Mouse (Mus musculus) layer of hippocampus, postnatal 10 days (tissue): Measurements from ENCODE around the gene Bnc2. TPM values are rescaled to one million over a fixed set of nuclear protein-coding genes. Genes with fewer than 3 reads are reported as not detected.

Source experiments
- DNase-seq, 2 experiments: peaks; one replicate each; pipeline ENCODE4 v3.0.0; 2021; ENCODE audit warnings: low spot score in 2 of 2
- total RNA-seq, 2 experiments: library from RNA; stranded (reverse); gene quantifications; 2 replicates each; pipeline ENCODE4 v1.2.3; 2021

The Bnc2 gene
- total RNA-seq, 2 experiments from 2014 or later, result 1.9 to 2.2 TPM

DNA sequence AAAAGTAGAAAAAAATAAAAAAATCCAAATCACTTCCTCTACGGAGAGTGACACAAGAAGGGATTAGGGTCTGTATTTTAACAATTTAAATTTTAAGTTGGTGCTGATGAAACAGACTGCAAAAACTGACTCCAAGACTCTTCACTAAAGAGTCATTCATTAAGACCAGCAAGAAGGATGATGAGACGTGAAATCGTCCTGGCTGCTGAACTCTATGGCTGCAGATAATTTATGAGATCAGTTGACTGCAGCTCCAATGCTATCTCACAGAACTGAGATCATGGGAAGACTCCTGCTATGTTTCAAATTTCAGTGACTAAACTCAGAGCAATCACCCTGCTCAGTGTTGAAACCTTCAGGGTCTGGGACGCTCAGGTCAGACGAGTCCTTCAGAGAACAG, 345.4 kb downstream of the Bnc2 start:
- no peak for DNase-seq

DNA sequence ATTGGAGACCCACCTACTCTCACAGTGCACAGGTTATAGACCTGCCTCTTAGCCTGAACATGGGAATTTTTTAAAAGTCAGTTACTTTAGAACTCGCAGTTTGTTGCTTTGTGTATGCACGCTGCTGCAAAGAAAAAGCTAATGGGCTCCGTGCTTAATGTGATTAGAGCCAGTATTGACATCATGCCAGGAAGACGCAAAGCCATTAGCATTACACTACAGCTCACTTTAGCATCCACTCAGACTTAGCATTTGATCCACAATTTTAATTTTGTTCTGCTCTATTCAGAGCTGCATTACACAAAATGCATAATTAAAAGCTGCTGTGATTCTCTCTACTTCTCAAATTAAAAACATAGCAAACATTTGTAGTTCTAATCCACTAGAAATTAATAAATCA, 350.7 kb downstream of the Bnc2 start:
- DNase-seq, result no peak

DNA sequence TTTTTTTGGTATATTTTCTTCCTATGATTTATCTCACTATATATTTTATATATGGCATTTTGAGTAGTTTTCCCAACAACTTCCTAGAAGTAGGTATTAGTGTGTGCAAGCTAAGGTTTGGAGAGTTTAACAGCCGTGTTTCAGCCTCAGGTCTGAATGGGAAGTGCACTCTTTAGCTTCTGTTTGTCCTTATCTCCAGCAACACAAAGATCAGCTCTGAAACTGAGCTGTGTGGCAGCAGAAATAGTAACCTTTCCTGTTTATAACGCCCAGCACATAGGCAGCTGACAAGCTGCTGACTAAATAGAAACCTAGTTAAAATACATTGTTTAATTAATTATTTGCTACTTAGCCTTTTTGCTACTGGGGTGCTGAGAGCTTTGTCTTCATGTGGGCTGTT, 353.5 kb downstream of the Bnc2 start:
- no peak for DNase-seq

DNA sequence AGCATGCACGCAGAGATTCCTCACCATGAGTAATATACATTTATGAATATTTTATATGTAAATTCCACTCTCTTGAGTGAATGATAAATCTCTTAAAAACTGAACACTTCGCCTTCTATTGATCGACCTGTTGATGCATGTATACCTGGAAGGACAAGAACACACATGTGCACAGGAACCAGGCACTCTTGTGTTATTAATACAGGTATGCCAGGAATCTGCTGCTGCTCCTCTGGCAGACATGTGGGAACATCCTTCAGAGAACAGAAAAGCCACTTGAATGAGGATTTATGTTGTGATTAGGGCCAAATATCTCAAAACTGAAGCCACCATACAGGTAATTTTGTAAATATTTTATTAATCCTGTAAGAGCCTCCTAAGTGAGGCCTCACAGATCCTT, 357.7 kb downstream of the Bnc2 start:
- no peak for DNase-seq

DNA sequence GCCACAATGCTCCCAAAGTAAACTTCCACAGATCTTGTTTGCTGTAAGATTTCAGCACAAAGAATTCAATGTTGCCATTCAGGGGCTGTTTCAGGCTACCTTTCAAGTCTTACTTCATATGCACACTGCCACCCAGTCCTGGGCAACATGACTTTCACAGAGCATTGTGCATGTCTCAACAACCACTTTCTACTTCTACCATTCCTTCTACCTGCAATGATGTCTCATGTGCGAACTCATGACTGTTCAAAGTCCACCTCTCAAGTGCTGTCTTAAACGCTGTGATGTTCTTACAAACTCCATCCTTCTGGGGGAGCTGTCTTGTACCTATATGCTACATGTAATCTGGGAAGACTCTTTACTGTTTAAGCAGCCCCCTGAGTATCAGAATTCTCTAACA, 363.7 kb downstream of the Bnc2 start:
- no peak for DNase-seq

DNA sequence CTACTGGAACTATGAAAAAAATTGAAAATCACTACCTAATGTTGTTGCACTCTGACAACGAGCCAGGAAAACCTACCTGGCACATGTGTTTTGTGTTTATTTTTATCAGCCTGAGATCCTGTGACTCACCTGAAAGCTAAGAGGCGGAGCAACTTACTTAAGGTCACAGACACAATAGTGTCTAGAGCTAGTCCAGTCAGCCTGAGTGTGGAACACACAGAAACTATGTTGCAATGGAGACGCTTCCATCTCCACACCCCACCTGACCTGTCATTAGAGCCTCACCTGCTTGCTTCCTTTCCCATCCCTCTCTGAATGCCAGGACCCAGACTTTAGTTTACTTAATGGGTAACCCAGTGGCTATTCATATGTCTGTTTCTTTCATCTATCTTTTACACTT, 364.2 kb downstream of the Bnc2 start:
- no peak for DNase-seq

DNA sequence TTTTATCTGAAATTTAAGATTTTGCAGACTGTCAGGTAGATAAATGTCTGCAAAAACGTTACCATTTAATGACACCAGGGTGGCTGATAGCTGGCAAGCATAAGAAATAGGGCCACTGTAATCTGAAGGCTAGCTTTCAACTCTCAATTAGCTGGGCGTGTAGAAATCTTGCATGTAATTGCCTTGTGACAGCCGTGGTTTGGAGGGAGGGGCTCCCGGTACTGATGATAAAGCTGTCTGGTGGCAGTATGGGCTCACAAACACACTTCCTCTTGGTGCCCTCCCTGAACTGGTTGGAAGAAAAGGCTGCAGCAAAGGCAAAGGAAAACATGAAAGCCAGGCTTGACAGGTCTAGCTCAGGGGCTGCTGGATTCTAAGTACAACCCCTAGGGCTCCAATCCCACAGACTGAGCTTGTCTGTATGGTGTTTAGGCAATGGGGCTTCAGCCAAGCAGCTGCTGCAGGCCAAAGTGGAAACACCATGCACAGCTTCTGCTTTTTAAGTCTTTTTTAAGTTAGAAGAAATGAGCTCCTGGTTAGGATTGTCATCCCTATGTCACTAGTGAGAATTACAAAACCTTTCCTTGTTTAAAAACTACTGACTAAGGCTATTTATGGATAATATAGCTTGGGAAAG, 366.7 kb downstream of the Bnc2 start:
- no peak for DNase-seq

DNA sequence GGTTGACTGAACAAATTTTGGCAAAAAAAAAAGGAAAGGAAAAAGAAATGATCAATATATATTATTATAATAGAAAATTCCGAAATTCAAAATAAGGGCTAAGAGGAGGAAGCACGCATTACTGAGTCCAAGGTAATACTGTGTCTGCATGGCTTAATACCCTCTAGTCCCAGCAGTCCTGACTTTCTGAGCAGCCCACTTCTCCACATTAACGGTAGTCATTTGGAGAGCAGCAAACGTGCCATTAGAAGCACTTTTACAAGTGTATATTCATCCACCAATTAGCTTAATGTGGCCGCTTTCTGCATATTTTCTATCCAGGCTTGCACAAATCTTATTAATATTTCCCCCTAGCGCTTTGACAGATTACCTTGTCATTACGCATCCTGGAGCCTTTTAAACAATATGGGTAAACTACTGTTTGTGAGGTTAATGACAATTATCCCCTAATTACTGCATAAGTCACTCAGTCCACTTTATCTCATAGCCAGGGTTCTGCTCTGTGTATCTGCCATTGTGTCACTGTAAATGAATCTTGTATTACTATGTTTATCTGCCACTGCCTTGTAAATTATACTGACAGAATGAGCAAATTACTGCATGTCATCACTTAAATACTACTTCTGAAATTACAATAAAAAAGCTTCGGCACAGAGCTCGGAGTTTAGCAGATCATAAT, 368.0 kb downstream of the Bnc2 start:
- DNase-seq, result no peak

DNA sequence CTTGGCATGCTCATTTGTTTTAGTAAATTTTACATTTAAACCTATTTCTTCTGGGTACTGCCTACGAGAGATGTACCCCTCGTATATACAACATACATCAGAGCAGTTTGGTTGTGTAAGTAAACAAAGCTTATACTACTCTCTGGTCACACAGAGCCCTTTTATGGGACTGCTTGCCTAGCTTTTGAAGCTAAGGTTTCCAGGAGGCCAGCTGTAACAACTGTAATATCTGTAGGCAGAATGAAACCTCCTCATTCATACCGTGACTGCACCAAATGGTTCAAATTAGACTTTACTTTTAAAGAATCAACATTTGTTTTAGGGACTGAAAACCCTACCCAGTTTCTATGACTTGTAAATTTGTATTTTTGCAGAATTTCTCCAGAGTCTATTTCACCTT, 372.1 kb downstream of the Bnc2 start:
- DNase-seq, result no peak

DNA sequence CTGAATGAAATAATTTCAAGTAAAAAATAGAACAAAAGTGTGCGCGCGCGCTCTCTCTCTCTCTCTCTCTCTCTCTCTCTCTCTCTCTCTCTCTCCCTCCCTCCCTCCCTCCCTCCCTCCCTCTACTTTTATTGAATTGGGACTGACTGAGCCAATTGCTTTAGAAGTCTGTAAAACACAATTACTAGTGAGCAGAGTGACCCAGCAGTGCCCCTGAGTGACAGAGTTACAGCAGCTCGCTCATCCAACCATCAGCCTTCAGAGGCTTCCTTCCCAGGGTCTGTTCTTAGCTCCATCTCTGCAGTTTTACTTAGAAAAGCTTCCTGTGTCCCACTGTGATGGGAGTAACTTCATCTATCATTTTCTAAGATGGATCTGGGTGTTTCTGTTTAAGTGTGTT, 389.9 kb downstream of the Bnc2 start:
- no peak for DNase-seq

DNA sequence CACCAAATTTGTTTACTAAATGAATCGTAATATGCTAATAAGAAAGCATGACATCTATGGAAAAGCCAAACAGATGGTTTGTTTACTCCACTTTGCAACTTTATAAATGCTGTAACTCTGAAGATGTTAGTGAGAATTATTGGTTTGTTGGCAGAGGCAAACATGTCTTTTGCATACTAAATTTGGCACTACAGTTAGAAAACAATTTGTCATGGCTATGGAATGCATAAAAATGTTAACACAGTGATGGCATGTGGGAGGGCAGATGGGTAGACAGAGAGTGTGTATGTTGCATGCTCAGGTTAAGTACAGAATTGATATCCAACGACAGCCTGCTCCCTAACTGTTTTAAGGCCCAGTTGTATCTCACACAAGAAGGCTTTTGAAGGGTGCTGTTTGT, 392.4 kb downstream of the Bnc2 start:
- no peak for DNase-seq

DNA sequence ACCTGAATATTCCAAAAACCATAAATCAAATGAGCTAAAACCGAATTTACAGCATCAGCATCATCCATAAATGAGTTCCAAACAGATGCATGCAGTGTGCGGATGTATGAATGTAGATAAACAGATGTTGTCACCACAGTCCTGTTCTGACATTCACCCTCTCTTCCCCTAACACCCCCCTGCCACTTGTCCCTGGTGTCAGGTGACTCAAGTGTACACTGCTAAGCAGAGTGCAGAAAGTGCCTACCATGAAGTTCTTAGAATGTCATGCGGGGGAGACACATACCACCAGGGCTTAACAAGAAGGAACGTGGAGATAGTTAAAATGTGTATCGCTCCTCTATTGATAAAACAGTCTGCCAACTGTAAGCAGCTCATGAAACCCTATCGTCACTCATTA, 396.9 kb downstream of the Bnc2 start:
- no peak for DNase-seq

DNA sequence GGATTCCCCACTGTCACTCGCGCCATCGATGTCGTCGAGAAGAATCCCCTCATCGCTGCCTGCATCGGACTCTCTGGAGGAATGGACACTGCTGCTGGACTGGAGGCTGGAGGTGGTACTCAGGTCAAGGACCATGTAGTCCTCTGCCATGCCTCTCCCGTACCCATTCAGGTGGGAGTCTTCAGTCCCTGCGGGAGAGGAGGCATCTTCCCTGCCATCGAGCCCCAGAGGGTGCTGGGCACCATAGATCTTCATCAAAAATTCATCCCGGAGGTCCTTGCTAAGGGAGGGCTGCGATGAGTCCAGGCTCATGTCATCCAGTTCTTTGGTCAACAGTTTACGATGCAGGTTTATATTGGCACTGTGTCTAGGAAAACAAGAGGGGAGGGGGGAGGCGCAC, 399.0 kb downstream of the Bnc2 start:
- DNase-seq, result no peak

DNA sequence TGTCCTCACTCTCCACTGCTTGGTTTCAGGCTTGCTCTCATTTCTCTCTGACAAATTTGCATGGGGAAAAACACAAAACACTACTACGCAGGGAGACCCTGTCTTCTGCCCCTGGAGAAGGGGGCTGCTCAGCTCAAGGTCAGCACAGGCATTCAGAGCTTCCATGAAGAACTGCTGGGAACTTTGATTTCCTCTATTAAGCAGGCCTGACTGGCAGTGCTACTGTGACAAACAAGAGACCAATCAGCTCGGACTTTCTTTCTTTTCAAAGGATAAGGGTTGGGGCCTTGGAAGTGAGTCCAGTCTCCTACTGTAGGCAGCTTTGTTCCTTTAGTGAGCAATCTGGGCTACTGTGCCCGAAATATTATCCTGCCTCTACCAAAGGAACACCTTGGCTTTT, 400.9 kb downstream of the Bnc2 start:
- no peak for DNase-seq

DNA sequence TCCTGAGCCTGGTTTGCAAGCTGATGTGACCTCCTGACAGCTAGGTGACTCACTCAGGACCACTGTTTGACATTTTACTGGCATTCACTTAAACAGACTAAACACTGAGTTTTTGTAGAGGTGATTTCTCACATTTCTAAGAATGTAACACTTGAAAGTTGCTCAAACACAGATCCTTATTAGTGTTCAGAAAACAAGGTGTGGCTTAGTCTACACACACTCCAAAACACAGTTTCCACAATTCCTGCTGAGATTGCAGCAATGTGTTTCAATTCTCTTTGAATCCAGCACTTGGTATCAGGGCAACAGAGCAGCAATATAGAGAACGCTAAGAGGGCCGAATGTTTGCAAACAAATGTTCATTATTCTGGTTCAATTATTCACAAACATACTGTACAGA, 402.2 kb downstream of the Bnc2 start:
- DNase-seq, result no peak

DNA sequence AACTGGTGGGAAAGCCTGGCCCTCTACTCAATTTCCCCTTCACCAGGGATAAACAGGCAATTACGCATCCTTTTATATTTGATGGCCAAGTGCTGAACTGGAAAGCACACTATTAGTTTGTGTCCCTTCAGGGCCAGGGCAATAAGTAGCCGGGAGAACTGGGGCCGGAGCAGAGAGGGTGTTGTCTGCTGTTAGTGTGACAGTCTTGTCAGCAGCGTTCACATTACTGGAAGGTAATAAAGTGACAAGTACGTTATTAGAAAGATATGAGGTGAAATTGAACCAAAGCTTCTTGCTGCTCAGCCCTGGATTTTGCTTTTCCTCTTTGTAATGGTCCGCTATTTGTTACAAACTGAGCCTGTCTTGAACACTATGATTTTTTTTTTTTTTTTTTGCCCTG, 405.2 kb downstream of the Bnc2 start:
- no peak for DNase-seq

DNA sequence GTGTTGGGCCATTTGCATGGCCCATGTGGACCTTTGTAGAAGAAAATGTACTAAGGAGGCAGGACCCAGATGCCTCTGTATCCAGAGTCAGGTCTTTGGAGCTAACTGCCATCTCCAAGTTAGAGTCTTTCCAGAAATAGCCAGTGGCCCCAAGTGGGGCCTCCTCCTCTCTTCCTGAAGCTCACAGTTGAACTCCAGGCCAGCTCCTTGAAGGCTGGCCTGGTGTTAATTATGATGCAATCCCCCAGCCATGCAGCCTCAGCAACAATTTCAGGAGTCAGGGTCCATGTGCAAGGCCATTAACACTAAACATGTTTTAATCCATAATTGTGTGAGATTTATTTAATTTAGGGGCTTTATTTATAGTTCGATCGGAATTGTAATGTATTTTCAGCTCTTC, 427.7 kb downstream of the Bnc2 start:
- no peak for DNase-seq

DNA sequence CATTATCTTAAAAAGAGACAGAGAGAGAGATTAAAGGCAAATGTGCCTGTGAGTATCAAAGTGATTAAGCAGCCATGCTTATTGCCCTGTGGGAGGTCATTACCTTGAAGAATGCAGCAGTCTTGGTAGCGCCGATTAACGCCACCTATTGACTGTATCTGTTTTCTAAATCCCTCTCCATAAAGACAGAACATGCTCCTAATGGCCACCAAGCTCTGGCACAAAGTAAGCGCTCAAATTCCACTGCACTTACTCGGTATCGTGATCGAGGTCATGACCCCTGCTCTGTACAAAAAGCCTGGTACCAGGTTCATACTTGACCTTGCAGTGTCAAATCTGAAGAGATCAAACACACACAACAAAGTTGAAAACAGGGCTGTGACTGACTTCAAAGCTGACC, 442.7 kb downstream of the Bnc2 start:
- no peak for DNase-seq

DNA sequence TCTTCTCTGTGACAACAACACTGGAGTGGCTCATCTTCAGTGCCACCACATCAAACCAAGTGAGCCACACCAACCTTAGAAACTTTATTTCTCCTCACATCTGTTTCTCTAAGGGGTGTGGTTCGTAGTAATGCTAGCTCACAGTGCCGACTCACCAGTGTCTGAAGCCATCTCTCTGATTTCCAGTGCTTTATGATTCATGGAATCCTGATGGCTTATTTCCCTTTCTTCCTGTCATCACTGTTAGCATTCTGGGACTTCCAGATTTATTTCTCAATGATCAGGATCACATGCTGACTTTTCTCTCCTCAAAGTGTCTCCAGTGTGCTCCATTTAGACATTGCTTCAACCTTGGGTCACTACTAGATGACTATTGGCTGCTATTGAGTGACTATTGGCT, 443.8 kb downstream of the Bnc2 start:
- no peak for DNase-seq

DNA sequence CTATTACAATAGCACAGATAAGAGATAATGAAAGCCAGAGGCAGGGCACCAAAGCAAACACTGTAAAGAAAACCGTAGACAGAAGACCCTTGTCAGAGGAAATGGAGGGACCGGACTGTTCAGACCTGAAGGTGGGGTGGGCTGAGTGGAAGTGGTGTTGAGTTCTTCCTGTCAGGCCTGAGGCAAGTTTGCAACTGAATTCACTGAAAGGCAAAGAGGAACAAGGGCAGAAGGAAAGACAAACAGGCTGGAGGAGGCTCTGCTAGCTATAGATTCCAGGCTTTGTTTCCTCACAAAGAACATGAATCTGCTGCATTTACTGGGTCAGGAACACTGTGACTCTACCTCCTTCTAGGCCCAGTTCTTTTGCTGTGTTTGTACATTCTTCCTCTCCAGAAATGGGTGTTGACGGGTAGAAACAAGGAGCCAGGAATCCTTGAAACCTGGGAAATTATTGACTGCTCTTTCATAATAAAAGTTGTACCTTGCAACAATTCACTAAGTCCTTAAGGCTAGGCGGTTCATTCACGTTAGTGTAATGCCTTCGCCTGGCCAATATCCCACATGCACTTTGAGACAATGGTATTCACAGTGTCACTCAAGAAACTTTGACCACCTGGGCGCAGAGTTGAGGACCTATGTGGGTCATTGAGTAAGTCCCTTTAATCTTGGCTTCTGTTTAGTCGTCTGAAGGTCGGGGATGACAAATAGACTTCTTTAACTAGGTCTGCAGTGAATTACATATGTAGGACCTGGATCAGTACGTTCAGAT, 445.7 kb downstream of the Bnc2 start:
- no peak for DNase-seq

DNA sequence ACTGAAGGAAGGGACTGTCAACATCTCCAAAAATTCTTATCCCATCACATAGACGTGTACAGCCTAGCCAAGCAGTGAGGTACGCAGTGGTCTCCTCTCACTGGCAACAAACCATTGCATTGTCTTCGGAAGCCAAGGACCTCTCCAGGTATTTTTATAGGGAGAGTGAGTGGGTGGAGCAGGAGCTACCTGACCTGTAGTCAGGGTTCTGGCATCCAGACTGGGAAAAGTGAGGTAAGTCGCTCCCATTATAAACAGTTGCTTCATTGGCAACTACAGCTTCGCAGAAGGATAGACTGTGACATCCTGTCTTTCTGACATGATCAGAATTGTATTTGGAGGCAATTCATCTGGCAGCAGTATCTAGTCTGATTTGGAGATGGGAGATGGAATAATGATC, 446.5 kb downstream of the Bnc2 start:
- no peak for DNase-seq
